Mouse (Mus musculus) forebrain, embryonic 12.5 days (tissue): ENCODE data around the gene St8sia1. TPM values are rescaled to one million over a fixed set of nuclear protein-coding genes. Genes with fewer than 3 reads are reported as not detected.

Experiments used
- ATAC-seq: fragments of 200-750 bp; cut with Nextera tagmentation; 2 replicates; pipeline ENCODE4 v1.8.0; 2017; ENCODE audit warnings: moderate TSS enrichment; ENCODE audit not compliant: low FRiP score
- H3K27ac ChIP-seq: fragments of 300-500 bp; sonication (generic); 2 replicates; pipeline ENCODE4 v1.5.1; 2016; ENCODE audit warnings: mild to moderate bottlenecking
- H3K27me3 ChIP-seq: fragments of 300-500 bp; sonication (generic); 2 replicates; pipeline ENCODE4 v1.6.1; 2016; ENCODE audit warnings: mild to moderate bottlenecking
- H3K36me3 ChIP-seq: fragments of 300-500 bp; sonication (generic); replicated peaks from 2 replicates; pipeline ENCODE4 v1.6.1; 2016; ENCODE audit warnings: mild to moderate bottlenecking
- H3K4me1 ChIP-seq: fragments of 300-500 bp; sonication (generic); 2 replicates; pipeline ENCODE4 v1.6.1; 2016
- H3K4me2 ChIP-seq: fragments of 300-500 bp; sonication (generic); 2 replicates; pipeline ENCODE4 v1.6.1; 2016; ENCODE audit warnings: mild to moderate bottlenecking, moderate library complexity
- H3K4me3 ChIP-seq: fragments of 300-500 bp; sonication (generic); replicated peaks from 2 replicates; pipeline ENCODE4 v1.5.1; 2016; ENCODE audit warnings: mild to moderate bottlenecking
- H3K9ac ChIP-seq: fragments of 300-500 bp; sonication (generic); 2 replicates; pipeline ENCODE4 v1.6.1; 2016; ENCODE audit warnings: mild to moderate bottlenecking
- H3K9me3 ChIP-seq: fragments of 300-500 bp; sonication (generic); 2 replicates; pipeline ENCODE4 v1.6.1; 2016
- whole genome bisulfite sequencing: fragments of 180-500 bp; shearing (Covaris S2); methylation state at CpG from one replicate; pipeline ENCODE4 v1.1.7; 2016; 5-methylcytosine and 5-hydroxymethylcytosine counted together
- polyA plus RNA-seq: library from polyadenylated mRNA; unstranded; fragments of >200 nt; fragmentation: Nextera tagmentation; extraction: Ambion mirVana; gene quantifications from 2 replicates; pipeline ENCODE4 v1.2.1, GENCODE M21; 2016

St8sia1 gene
- polyA plus RNA-seq, 1 experiment from 2014 or later, result 6.3 TPM

GRCm38 (mm10) chr6:142780574-142781033, 183.6 kb downstream of the St8sia1 start:
- Histone ChIP-seq H3K9ac (no peak overlapping the region), H3K4me3 (no peak overlapping the region), H3K27me3 (peaks cover 15% of the 10 kb centered on the region), H3K4me1 (peaks cover 18% of the 10 kb centered on the region), H3K4me2 (no peak overlapping the region), H3K9me3 (no peaks in the 10 kb centered on the region), H3K36me3 (peaks cover 11% of the 10 kb centered on the region), H3K27ac (no peak overlapping the region)
- 30% methylated on average over 4 of the region's 4 CpGs for WGBS
- ATAC-seq, result peak; percentile 69; the same call in 1 of the 2 replicates

- WGBS, result 40% methylated on average over 14 of the region's 14 CpGs
- H3K36me3 ChIP-seq, result peaks cover 15% of the 10 kb centered on the region
- ATAC-seq, result peak; percentile 84
- peaks cover 18% of the 10 kb centered on the region for H3K4me1 ChIP-seq
- no peak overlapping the region for H3K4me3 ChIP-seq
- H3K27me3 ChIP-seq, result peaks cover 15% of the 10 kb centered on the region
- H3K27ac ChIP-seq, result 0 out of 2 replicates have a peak overlapping the region, but pooled peaks have one; percentile 43
- H3K9me3 ChIP-seq, result no peaks in the 10 kb centered on the region
- no peak overlapping the region for H3K4me2 ChIP-seq
- no peak overlapping the region for H3K9ac ChIP-seq
These were observed 184.3 kb downstream of the St8sia1 start for GRCm38 (mm10) chr6:142779812-142780573.

GRCm38 (mm10) chr6:142779045-142779811, 185.0 kb downstream of the St8sia1 start:
- no peak overlapping the region for H3K9ac ChIP-seq
- H3K9me3 ChIP-seq, result no peaks in the 10 kb centered on the region
- peaks cover 15% of the 10 kb centered on the region for H3K27me3 ChIP-seq
- no peak overlapping the region for H3K4me2 ChIP-seq
- H3K4me1 ChIP-seq, result peaks cover 18% of the 10 kb centered on the region
- 55% methylated on average over 11 of the region's 11 CpGs for WGBS
- peaks cover 22% of the 10 kb centered on the region for H3K36me3 ChIP-seq
- H3K27ac ChIP-seq, result 0 out of 2 replicates have a peak overlapping the region, but pooled peaks have one; percentile 43
- peak; percentile 59 for ATAC-seq
- H3K4me3 ChIP-seq, result no peak overlapping the region

- H3K9me3 ChIP-seq, result no peaks in the 10 kb centered on the region
- peaks cover 45% of the 10 kb centered on the region for H3K36me3 ChIP-seq
- peaks cover 18% of the 10 kb centered on the region for H3K4me1 ChIP-seq
- 90% methylated on average over 4 of the region's 4 CpGs for WGBS
- ATAC-seq, result no peak
- no peak overlapping the region for H3K4me2 ChIP-seq
- H3K4me3 ChIP-seq, result no peak overlapping the region
- no peak overlapping the region for H3K9ac ChIP-seq
- no peaks in the 10 kb centered on the region for H3K27me3 ChIP-seq
- no peak overlapping the region for H3K27ac ChIP-seq
These were observed 187.3 kb downstream of the St8sia1 start for GRCm38 (mm10) chr6:142776935-142777334.

GRCm38 (mm10) chr6:142773566-142773965, 190.7 kb downstream of the St8sia1 start:
- Histone ChIP-seq H3K4me2 (no peak overlapping the region), H3K36me3 (peaks cover 77% of the 10 kb centered on the region), H3K4me1 (no peaks in the 10 kb centered on the region), H3K27me3 (no peaks in the 10 kb centered on the region), H3K4me3 (no peak overlapping the region), H3K9ac (no peak overlapping the region), H3K27ac (no peak overlapping the region), H3K9me3 (no peaks in the 10 kb centered on the region)
- no peak for ATAC-seq
- 93% methylated on average over 5 of the region's 5 CpGs for WGBS

- no peak for ATAC-seq
- 93% methylated on average over 4 of the region's 4 CpGs for WGBS
These were observed 192.6 kb downstream of the St8sia1 start for GRCm38 (mm10) chr6:142771643-142772042.

More at GRCm38 (mm10) chr6:142771643-142772042, 192.6 kb downstream of the St8sia1 start:
- Histone ChIP-seq H3K9ac (no peak overlapping the region), H3K4me1 (no peaks in the 10 kb centered on the region), H3K9me3 (no peaks in the 10 kb centered on the region), H3K4me3 (no peak overlapping the region), H3K36me3 (peaks cover 96% of the 10 kb centered on the region), H3K27ac (no peak overlapping the region), H3K27me3 (no peaks in the 10 kb centered on the region), H3K4me2 (no peak overlapping the region)

Other genes with a start within 250 kb of the St8sia1 start
- gene Cmas, start 207.8 kb downstream of the St8sia1 start, polyA plus RNA-seq, result 117 and 119 TPM in 2 replicates
- 0.09 and 0.17 TPM in 2 replicates for gene Sult6b2, start 159.9 kb downstream of the St8sia1 start, polyA plus RNA-seq
- gene C2cd5, start 135.7 kb upstream of the St8sia1 start, polyA plus RNA-seq, result 44.6 and 46.0 TPM in 2 replicates
- 33.9 and 39.5 TPM in 2 replicates for gene Etnk1, start 202.8 kb upstream of the St8sia1 start, polyA plus RNA-seq